Mouse (Mus musculus) skeletal muscle tissue, adult 2 months (tissue): ENCODE measurements around the gene Atl2.

Source experiments
- DNase-seq: peaks from one replicate; pipeline ENCODE4 v3.0.0-alpha.2; 2012; ENCODE audit warnings: low read depth, low spot score

Gene Atl2

DNA sequence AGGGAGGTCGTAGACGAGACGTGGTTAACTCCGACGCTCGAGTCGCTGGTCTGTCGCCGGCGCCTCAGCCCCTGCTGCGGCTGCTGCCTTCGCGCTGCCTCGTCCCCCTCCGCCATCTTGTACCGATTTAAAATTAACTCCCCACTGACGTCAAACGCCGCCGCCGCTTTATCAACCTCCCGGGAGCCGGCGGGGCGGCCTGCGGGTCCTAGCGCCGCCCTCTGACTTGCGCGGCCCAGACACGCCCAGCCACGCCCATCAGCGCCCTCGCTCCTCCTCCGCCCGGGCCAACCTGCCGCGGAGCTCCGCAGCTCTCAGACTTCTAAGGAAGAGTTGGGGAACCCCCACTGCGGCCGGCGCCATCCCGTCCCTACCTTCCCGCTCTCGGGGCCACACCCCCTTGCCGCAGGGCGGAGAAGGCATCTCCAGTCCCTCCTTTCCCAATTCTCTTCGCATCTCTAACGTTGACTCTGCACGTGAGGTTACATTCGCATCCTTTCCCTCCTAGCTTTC lies at the start of gene Atl2:
Gene Atl2, minus strand, starts transcription at position 213 of the 513 bp plus-strand sequence.
- DNase-seq = peak; percentile 94

DNA sequence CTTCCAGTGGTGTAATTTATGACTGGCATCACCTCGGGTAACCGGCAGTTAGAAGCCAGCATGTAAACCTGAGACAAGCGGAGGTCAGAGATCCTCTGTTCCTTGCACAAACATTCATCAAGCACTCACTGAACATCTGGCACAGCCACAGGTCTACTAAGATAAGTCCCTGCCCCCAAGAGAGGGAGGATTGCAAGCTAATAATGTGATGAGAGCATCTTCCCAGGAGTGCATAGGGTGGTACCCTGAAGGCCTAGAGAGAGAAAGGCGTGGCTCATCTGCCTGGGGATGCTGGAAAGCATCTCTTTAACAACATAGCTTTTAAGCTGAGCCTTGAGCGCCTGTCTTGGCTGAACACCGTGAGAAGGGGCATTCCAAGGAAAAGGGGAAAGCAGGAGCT lies 48.9 kb upstream of the Atl2 start:
- peak; percentile 51 for DNase-seq

DNA sequence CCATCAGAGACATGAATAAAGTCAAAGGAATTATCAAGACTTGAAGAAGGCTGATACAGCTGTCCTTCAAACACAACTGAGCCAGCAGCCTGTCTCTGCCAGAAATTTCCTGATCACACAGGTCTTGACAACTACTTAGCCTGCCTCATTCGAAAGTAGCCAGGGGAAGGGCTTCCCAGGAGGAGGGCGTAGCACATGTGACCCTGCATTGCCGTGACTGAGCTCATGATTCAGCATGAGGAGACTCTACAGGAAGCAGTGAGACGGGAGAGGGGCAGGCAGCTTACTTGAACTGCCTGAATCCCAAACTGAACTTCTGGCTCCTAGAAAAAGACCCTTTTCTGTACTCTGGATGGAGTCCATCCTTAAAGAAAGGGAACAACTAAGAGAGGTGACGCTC lies 46.5 kb upstream of the Atl2 start:
- no peak for DNase-seq

DNA sequence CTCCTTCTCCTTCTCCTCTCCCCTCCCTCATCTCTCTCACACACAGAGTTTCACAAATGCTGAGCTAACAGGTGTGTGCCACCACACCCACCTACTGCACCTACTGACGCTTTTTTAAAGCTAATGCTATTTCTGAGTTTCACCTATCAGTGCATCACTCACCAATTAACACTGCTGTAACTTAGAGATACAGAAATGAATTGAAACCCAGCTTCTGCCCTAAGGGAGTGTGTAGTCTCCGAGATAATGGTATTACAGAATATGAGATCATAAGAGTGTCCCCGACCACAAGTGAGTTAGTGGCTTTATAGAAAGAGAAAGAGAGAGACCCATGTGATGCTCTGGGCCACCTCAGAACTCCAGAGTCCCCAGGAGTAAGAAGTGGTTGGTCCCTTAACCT lies 43.2 kb upstream of the Atl2 start:
- DNase-seq = no peak

DNA sequence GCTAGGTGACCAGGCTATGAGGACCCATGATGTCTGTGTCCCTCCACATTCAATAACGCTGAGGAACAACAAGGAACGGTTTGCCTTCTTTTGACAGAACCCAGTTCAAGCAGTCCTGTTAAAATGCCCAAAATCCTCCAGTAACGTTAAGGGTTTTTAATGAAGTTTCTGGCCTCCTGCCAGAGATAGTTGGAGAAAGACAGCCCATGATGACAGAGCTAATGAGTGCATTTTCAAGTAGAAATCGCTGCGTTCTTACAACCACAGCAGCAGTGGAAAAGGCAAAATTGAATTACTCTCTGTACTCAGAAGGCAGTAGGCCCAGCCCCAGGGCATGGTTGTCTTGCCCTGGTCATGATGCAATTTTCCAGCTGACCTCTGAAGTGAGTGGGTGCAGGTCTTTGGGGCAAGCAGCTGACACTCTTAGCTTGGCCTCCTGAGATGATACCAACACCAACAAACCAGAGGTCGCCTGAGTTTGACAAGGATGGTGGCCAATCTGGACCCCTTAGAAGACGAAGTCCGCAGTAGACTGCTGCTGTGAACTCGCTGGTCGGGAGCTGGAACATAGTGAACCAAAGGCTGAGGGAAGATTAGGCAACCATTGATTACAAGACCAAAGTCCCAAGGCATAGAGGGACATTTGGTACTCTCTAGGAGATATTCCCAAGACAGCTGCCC lies 42.1 kb upstream of the Atl2 start:
- no peak for DNase-seq

DNA sequence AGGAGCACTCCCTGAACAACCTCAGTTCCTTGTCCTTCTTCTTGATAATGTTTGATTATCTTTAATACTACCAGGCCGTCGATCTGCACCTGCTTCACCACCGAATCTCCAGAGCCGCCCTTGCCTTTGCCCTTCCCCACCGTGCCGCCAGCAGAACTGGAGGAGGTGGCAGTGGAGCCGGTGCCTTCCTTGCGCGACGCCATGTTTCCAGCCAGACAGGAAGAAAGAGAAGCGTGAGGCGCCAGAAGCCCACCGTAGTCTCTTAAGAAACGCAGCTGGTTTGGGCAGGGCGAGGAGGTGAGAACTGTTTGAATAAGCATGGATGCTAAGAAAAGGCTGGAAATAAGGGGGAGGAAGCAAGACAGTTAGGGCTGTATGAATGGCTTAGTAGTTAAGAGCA lies 38.4 kb upstream of the Atl2 start:
- DNase-seq = no peak

DNA sequence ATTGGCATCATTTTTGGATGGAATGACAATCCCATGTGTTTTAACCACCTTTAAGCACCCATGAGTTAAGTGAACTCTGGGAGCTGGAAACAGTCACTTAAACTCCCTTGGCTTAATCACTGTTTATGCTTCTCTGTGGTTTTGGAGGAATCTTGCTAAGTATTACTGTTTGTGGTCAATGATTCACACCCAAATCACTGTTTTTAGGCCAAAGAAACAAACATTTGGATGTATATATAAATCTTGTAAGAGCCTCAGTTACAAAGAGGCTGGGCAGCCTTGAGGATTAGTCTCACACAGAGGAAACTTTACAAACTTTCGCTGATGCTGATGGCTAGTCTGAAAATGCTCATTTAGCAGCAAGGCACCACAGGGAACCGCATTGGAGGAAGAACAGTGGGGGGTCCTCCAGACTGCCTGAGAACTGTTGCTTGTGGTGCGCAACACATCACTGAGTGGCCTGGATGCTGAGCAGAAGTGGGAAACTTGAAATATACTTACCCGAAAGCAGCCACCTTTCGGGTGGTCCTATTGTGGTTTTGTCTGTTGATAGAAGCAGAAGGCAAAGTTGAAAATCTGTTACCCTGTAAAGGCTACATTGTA lies 36.9 kb upstream of the Atl2 start:
- no peak for DNase-seq

DNA sequence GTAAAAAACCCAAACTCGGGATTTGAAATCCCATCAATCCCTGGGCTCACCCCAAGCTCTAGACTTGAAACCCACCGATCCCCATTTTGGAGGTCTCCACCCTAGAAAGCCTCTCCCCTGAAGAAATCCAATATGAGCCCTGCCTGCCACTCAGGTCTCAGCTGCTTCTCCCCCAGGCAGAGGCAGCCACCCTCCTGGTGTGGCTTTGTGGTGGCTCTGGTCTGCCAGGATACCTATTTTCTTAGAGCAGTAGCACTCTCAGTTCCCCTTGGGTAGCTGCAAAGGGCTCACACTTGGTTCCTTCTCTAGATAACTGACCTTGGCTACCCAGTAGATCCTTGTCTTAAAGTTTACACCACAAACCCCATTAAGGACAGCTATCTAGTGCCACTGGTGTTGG lies 31.2 kb upstream of the Atl2 start:
- no peak for DNase-seq

DNA sequence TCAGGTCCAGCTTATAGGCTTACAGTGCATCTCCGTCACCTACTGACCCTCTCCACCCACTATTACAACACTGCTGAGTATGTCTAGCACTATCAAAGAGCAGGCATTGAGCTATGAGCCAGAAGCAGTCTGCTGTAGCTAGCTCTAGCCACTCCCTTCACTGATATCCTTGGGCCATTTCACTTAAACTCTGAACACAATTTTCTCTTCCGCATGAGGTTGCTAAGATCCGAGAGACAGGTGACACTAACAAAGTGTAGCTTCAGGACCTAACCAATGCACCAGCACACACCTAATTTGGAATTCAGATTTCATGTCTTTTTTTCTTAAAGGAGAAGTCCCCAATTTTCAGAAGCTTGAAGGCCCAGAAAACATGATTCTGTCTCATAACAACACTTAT lies 30.6 kb upstream of the Atl2 start:
- no peak for DNase-seq

DNA sequence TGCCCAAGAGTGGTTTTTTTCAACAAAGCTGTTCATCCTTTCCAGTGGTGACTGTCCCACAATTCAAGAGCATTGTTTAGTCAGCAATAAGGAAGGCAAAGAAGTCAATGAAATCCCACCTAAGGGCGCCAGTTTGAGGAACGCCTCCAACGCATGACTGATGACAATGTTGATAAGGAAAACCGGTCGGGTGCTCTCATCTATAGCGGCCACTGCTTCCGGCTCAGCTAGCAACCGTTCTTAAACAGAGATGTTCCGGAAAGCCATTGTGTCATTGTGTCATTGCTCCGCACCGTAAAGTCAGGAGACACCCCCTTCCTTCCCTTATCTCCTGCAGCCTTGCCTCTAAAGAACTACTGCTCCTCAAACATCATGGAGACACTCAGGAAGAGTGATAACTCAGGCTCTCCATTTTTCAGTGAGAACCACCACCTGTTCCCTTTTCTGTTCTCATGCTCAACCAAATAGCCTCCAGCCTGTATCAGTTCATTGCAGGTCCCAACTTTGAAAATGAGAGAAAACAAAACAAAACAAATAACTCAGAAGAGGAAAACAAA lies 30.0 kb upstream of the Atl2 start:
- no peak for DNase-seq

DNA sequence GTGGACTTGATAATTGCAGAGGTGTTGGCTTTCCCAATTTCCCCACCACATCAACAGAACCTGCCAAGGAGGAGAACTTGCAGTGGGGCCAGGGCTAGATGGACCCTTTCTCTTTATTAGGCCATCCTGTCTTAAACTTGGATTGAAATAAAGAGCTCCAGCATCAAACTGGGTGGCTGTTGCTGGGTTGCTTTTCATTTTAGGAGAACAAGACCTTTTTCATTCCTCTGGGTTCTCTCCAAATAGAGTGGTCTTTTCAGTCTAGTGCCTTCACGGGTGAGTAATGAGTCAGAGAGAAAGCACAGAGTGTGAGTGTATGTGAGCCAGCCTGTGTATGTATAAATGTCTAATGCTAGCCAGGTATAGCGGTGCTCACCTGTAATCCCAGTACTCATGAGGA lies 24.4 kb upstream of the Atl2 start:
- DNase-seq = no peak

DNA sequence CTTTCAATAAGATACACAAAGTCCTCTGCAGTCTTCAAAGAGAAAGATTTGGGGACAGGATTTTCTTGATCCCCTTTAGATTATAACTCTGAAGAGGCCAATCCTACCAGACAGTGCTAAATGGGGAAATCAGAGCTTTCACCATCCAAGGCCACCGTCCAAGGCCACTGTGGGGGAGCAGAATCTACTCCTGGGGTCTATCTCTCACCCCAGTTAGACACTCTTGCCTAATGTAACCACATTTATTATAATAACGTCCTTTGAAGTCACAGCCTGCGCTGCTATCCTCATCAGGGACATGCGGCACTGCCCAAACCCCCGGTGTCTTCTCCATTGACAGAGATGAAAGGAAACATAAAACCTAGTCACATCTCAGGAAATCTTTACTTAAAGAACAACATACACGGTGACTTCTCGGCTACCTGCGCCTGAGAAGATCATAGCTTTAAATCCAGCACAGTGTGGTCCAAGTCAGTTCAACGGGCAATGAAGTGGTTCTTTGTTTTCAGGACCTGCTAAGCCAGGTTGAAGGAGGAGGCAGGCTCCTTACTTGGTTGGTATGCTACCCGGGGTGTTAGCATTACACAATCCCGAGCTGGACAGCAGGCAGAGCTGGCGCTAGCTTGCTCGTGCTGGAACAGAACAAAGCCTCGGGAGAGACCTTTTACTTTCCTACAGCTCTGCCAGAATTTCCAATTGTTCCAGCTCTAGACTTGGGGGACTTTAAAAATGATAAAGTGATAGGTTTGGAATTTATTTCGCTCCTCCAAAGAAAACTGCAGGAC lies 23.8 kb upstream of the Atl2 start:
- peak; percentile 66 for DNase-seq

DNA sequence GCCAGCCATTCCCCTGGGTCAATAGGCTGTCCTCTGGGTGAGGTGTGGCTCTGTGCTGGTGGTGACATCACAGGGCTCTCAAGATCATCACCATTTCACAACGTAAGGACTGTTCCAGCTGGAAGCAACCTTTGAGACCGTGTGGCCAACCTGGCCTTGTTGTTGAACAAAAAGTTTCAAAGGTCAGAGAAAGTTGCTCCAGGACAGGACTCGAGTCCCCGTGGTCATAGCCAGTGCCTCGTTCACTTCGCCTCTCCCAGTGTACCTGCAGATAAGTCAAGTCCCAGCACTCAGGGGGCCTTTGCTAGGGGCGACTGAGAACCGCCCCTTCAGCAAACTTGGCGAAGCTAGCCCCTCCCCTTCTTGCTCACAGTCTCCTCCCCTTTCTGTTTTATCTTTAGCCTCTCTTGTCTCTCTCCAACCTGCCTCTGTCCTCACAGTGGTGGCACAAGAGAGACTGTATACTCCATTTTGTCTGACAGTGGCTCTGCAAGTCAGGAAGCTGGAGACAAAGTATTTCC lies 22.6 kb upstream of the Atl2 start:
- no peak for DNase-seq

DNA sequence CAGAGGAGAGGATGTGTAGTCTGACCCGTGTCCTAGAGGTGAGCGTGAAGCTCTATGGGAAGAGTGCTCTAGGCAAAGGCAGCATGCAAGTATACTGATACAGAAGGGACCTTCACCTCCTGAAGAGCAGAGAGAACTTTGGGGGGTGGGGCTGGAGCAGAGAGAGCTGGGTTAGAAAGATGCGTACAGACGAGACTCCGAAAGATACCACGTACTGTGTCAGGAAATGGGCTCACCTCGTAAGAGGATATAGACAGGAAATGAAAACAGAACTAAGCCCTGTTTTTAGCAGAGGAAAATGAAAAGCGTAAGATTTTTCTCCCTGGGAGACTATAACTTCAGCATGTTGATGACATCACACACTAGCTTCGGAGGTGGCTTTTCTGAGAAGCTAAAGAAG lies 21.1 kb upstream of the Atl2 start:
- no peak for DNase-seq

DNA sequence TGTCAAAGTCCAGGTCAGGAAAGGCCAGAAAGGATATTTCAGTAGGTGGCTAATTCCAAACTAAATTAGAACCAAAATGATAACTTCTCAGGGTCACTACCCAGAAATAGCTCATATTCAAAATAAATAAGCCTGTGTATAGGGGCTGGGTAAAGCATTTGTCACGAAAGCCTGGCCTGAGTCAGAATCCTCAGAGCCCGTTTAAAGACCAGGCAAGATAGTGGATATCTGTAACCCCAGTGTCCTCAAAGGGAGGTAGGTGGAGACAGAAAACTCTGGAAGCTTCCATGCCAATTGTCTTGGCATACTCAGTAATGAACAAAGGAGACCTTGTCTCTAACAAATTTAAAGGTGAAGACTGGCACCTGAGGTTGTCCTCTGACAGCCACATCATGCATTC lies 16.3 kb upstream of the Atl2 start:
- DNase-seq = no peak

DNA sequence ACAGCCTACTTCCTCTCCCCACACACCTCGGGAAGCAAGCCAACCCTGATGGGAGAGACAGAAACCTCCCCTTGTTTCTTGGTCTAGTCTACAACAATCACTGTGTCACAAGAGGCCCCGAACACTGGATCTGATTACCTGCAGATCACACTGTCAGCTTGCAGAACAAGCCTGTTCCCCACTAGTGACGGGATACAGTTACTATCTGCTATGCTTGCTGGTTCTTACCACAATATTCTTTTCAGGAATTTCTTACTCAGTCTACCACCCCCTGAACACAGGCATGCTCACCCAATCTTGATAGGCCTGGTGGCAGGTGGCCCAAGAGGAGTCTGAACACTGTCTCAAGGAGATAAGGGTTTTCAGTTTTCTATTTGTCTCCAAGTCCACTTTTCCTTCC lies 15.8 kb upstream of the Atl2 start:
- no peak for DNase-seq

DNA sequence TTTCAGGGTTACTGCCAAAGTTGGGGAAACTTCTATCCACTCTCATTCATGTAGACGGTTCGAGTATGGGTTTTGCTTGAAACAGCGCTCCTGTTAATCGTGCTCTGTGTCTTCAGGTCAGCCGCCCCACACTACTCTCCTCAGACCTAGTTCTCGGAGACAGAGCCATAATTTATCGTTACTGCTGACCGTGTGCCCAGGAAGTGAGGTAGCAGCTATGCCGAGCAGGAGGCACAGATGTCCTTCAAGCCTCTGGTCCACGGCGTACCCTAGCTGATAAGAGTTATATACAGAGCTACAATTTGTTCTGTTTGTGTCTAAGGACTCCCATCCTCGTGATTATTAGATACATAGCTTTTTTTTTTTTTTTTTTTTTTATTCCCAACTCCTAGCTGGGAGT lies 13.6 kb upstream of the Atl2 start:
- DNase-seq = no peak

DNA sequence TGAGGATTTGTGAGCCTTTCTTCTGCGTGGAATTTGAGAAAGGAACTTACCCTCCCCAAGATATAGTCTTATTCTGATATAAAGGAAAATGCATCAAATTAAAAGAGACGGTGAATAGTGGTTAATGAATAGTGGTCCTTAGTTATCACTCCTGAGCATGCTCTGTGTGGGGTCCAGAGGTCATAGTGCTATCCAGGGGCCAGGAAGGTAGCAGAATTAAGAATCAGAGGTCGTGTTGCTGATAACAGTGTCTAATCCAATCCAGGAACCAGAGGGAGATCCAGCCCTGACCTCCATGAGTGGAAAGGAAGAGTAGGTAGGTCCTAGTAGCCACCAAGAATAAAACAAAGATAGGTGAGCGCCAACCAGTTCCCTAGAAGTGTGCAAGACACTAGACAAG lies 11.8 kb upstream of the Atl2 start:
- no peak for DNase-seq

DNA sequence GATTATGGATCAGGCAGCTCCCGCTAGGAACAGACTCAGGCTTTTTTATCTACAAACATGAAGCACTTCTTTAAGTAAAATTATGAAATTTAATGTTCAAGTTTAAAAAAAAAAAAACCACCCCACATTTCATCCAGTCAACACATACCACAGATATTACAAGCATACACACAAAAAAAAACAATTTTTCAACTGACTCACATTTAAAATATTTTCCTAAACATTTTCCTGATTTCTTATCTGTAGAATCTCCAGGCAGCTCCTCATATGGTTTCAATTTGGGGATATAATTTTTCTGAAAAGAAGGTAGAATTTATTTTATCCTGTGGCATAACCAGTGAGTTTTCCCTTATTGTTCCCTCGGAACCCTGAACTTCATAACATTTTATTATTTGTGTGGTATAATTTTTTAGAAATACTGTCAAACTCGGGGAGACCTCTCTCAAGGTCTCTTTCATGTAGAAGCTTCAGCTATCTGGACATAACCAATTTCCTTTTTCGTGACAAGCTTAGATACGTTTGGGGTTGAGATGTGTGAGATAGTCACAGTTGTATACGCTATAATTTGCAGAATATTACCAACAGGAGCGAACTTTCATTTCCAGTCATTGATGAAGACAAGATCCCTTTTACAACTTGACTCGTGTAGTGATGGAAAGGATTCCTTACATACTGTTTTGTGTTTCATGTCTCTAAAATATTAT lies 11.0 kb upstream of the Atl2 start:
- no peak for DNase-seq

DNA sequence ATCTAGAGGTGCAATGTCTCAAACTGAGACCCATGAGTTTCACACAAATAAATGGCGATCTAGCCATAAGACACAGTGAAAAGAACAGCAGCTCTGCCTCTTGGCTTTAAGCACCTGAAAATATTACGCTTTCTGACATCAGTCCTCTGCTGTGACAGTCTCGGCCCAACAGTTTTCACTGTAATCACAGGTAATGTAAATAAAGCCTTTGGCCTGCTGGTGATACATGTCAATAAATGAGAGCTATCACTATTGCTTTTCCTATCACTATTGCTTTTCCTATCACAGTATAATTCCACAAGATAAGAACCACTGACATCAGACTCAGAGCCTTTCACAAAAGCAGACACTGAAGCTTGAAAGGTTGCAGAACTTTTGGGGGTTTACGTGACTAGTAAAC lies 8.7 kb upstream of the Atl2 start:
- no peak for DNase-seq

DNA sequence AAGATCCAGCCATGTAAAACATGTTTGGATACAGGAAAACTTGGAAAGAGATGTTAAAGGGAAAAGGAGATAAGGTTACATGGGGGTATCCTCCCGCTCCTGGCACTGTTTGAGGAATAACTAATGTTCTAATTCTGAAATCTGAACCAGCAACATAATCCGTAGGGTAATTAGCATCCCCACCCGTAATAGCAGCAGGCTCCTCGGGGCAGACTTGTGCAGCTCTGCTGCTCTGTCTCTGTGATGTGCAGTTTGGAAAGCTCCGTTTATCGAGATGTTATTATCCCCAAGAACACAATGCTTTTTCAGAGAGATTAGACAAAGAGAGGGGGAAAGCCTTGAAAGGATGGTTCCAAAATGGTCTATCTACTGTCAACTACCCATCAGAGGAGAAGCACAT lies 5.3 kb upstream of the Atl2 start:
- no peak for DNase-seq
